Mouse (Mus musculus): ENCODE measurements around the gene Lrig2.

The Lrig2 gene

GRCm38 (mm10) chr3:104501648-104502047, 10.1 kb downstream of the Lrig2 start:
- no peak for DNase-seq

GRCm38 (mm10) chr3:104500881-104501280, 10.8 kb downstream of the Lrig2 start:
- peak; percentile 31 to 73 for DNase-seq

- no peak for DNase-seq
These were observed 15.5 kb downstream of the Lrig2 start for GRCm38 (mm10) chr3:104496176-104496575.

DNA sequence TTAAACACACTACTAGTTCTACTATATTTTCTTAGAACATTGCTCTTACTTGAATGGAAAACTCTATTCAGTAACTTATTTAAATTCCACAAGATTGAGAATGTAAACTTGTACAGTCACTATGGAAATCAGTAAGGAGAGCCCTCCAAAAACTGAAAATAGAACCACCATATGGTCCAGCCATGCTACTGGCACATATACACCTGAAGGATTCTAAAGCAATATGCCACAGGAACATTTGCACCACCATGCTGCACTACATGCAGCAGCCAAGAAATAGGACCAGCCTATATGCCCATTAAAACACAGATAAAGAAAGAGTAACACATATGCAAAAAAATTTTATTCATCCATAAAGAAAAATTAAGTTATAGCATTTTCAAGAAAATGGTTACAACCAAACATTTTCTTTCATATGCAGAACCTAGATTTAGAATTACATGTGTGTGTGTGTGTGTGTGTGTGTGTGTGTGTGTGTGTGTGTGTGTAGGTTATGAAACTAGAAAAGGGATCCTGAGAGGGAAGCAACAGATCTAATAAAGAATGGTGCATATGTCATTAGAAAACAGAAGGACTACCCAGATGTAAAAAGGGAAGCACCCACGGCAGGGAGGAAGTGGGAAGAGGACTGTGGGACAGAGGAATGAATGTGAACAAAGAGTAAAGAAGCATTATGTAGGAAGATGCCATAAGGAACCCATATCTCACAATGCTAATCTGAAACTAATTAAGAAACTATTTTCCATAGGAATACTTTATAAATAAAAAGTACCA, 30.6 kb downstream of the Lrig2 start:
- DNase-seq: no peak

- DNase-seq: peak; percentile 13 to 42
These were observed 33.7 kb downstream of the Lrig2 start for GRCm38 (mm10) chr3:104478056-104478455.

GRCm38 (mm10) chr3:104469421-104469820, 42.3 kb downstream of the Lrig2 start:
- no peak for DNase-seq

GRCm38 (mm10) chr3:104461226-104461625, 50.5 kb downstream of the Lrig2 start:
- no peak for DNase-seq

- DNase-seq: peak in 1 of 2 experiments; percentile 10
These were observed 53.1 kb downstream of the Lrig2 start for GRCm38 (mm10) chr3:104458588-104458987.

DNA sequence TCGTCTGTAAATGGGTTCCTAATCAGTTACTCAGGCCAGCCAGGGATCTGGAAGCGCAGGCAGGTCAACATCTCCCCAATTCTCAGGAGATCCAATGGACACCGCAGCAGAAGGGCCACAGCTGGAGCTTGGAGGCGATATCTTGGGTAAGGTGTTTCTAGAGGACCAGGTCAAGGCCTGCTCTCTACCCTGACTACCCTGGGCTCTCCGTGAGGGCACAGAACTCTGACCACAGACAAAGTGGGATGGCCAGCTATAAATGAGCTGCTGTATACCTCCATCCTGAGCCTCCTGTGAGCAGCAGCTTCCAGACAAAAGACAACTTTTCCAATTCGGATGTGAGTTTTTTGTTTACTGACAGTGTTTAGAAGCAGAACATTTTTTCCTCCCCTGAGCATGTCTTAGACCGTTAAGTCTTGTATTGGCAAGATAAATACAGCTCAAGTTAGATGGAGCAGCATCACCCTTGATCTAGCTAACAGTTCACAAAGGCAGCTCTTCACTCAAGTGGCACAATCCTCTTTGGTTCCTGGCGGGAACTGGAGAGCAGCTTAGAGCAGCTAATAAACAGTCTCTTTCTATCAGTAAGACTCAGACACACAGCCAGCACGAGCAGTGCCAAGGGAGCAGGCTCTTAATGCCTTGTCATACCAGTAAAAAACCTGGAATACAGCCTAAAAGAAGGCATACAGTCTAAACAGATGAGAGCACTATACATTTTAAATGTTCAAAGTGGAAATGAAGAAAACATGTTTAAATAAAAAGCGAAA, 56.0 kb downstream of the Lrig2 start:
- DNase-seq: no peak

DNA sequence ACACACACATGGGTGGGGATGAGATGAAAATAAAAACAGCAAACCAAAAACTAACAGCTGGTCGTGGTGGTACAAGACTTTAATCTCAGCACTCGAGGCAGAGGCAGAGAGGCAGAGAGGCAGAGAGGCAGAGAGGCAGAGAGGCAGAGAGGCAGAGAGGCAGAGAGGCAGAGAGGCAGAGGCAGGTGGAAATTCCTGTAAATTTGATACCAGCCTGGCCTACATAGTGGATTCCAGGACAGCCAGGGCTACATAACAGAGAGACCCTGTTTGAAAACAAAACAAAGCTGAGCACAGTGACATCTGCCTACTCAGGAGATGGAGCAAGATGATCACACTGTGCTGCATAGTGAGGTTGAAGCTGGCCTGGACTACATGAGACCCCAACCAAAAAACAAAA, 64.5 kb downstream of the Lrig2 start:
- DNase-seq: no peak

DNA sequence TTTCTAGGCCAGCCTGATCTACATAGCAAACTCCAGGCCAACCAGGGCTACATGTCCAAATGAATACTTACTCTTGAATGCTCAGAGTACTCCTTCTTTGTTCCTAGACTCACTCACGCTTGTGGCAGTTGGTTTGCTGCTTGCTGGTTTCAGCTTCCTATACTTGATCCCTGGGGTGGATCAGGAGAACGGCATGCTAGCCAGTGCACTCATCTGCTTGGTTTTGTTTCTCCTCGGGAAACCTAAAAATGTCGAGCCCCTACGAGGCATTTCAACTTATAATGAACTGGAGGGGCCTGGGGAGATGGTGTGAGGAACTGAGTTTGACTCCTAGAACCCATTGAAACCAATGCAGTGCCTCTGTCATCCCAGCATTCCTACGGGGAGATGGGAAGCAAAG, 65.0 kb downstream of the Lrig2 start:
- DNase-seq: no peak

- DNase-seq: no peak
These were observed 66.1 kb downstream of the Lrig2 start for GRCm38 (mm10) chr3:104445576-104445975.

GRCm38 (mm10) chr3:104444946-104445460, 66.7 kb downstream of the Lrig2 start:
- no peak for DNase-seq

DNA sequence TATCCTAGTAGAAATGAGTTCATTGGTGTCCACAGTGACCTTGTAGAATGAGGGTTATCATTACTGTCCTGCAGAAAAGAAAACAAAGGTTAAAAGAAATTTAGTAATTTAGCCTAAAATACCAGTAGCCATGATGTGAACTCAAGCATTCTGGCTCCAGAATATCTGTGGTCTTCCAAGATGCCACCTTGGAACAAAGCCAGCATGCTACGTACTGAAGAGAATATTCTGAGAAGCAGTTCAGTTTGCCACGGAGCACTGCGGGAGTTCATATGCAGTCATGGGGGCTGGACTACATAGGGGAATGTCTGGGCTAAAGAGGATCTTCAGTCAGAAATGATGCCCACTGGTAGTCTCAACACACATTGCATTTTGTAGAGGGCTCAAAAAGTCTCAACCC, 67.6 kb downstream of the Lrig2 start:
- DNase-seq: no peak

DNA sequence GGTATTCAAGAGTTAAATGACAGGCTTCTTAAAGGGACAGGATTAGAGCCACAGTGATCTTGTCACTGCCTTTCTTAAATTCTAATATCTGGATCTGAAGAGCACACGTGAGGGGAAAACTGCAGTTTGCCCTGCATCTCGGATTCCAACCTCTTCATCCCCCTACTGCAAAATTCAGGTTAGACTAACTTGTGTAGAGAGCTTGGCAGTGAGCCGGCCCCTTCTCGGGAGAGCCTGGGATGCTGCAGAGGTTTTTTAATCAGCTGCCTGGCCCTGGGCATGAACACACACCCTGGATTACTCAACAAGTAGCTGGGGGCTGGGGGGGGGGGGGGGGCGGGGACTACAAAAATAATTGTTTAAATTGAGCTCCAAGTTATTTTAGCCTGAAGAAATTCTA, 69.4 kb downstream of the Lrig2 start:
- no peak for DNase-seq

GRCm38 (mm10) chr3:104441870-104442283, 69.8 kb downstream of the Lrig2 start:
- DNase-seq: peak; percentile 95 to 98

- no peak for DNase-seq
These were observed 70.3 kb downstream of the Lrig2 start for GRCm38 (mm10) chr3:104441435-104441834.

GRCm38 (mm10) chr3:104438777-104439176, 72.9 kb downstream of the Lrig2 start:
- no peak for DNase-seq

GRCm38 (mm10) chr3:104437576-104437975, 74.1 kb downstream of the Lrig2 start:
- DNase-seq: no peak

GRCm38 (mm10) chr3:104435947-104436346, 75.8 kb downstream of the Lrig2 start:
- no peak for DNase-seq

- peak; percentile 26 to 59 for DNase-seq
These were observed 77.4 kb downstream of the Lrig2 start for GRCm38 (mm10) chr3:104434246-104434696.

- DNase-seq: no peak
These were observed 79.1 kb downstream of the Lrig2 start for GRCm38 (mm10) chr3:104432651-104433050.

- DNase-seq: peak; percentile 45 to 70
These were observed 79.9 kb downstream of the Lrig2 start for GRCm38 (mm10) chr3:104431848-104432159.
